Comparison of ENCODE assay signal across 28 mouse cellular contexts in genomic region chr15:95330926-95331325, GRCm38 (mm10).
A peak's percentile ranks its signal among the peaks of the same experiment; 100 is the strongest.
DNase-seq lines count a peak whose midpoint lies in the region; ATAC-seq and TF ChIP-seq lines count a peak whose summit lies in the region.
"Had no signal": no experiment of that assay in that cellular context is flagged by ENCODE, and none has a peak within 500 bp of the region (broad histone marks: within the 10 kb centered on the region; RNA-seq: fewer than 3 reads in every experiment).

No protein-coding gene starts in this region.

- H3K27ac ChIP-seq in midbrain, embryonic 11.5 days (ENCODE audit: low read depth, low read length), result no peak overlapping the region
- H3K27ac ChIP-seq in midbrain, postnatal 0 days (ENCODE audit: low read depth, low read length), result no peak overlapping the region
- H3K27ac ChIP-seq: embryonic facial prominence, embryonic 12.5 days; embryonic facial prominence, embryonic 15.5 days; heart, embryonic 15.5 days; hindbrain, embryonic 14.5 days; hindbrain, postnatal 0 days had no signal

- 79% methylated on average over 2 of the region's 2 CpGs for WGBS in midbrain, embryonic 11.5 days
- 68% methylated on average over 2 of the region's 2 CpGs for WGBS in midbrain, postnatal 0 days

- TF ChIP-seq CTCF in midbrain, postnatal 0 days (IDR thresholded peaks at IDR 0.05), result no peak

- no peaks in the 10 kb centered on the region for H3K9me3 ChIP-seq in midbrain, embryonic 11.5 days (ENCODE audit: control insufficient read depth, low read length)
- no peaks in the 10 kb centered on the region for H3K9me3 ChIP-seq in midbrain, postnatal 0 days (ENCODE audit: low read length)
- H3K9me3 ChIP-seq: embryonic facial prominence, embryonic 12.5 days; embryonic facial prominence, embryonic 15.5 days; heart, embryonic 15.5 days had no signal

- peaks cover 5% of the 10 kb centered on the region for H3K4me1 ChIP-seq in midbrain, embryonic 11.5 days (ENCODE audit: control insufficient read depth, insufficient read depth, low read length)
- peaks cover 11% of the 10 kb centered on the region; the same call in 1 of the 2 replicates for H3K4me1 ChIP-seq in midbrain, postnatal 0 days (ENCODE audit: insufficient read depth, low read length)
- H3K4me1 ChIP-seq: embryonic facial prominence, embryonic 12.5 days; embryonic facial prominence, embryonic 15.5 days; heart, embryonic 12.5 days; heart, embryonic 15.5 days had no signal

- H3K9ac ChIP-seq in midbrain, embryonic 11.5 days (ENCODE audit: low read length), result no peak overlapping the region
- no peak overlapping the region for H3K9ac ChIP-seq in midbrain, postnatal 0 days (replicated peaks; ENCODE audit: low read length, poor library complexity, severe bottlenecking)
- H3K9ac ChIP-seq: embryonic facial prominence, embryonic 12.5 days; embryonic facial prominence, embryonic 15.5 days; heart, embryonic 12.5 days; heart, embryonic 15.5 days; hindbrain, embryonic 14.5 days had no signal

- H3K27me3 ChIP-seq in midbrain, embryonic 11.5 days (ENCODE audit: control insufficient read depth, insufficient read depth, low read length), result no peaks in the 10 kb centered on the region
- H3K27me3 ChIP-seq in midbrain, postnatal 0 days (ENCODE audit: insufficient read depth, low read length), result no peaks in the 10 kb centered on the region
- H3K27me3 ChIP-seq: CH12.LX; embryonic facial prominence, embryonic 12.5 days; embryonic facial prominence, embryonic 15.5 days; heart, embryonic 12.5 days; heart, embryonic 15.5 days; Patski had no signal

- DNase-seq in frontal cortex, postnatal 10 days (ENCODE audit: low spot score in 2 of 2), result no peak
- DNase-seq in layer of hippocampus, adult 9-11 months, result peak; percentile 55
- DNase-seq in layer of hippocampus, adult 11-12 months (ENCODE audit: low spot score), result no peak
- peak; percentile 12 for DNase-seq in midbrain, embryonic 11.5 days (ENCODE audit: low spot score, missing footprints)
- no peak for DNase-seq in midbrain, postnatal 0 days (ENCODE audit: low spot score)
- peak; percentile 61 for DNase-seq in brain, adult 2 months (ENCODE audit: low read depth, low spot score)
- DNase-seq: adrenal gland, postnatal 10 days; adrenal gland, postnatal 36 days; B cell, adult 2 months; cerebellum, adult 11 months; cerebellum, adult 2 months; cerebellum, adult 9-11 months; cerebellum, postnatal 25 days; gastrocnemius, postnatal 25 days; heart, adult 18-20 months; heart, postnatal 10 days; heart, postnatal 4 days had no signal

- no peak overlapping the region for H3K4me2 ChIP-seq in midbrain, embryonic 11.5 days
- no peak overlapping the region for H3K4me2 ChIP-seq in midbrain, postnatal 0 days (ENCODE audit: low read depth, low read length, poor library complexity, severe bottlenecking)
- H3K4me2 ChIP-seq: embryonic facial prominence, embryonic 12.5 days; embryonic facial prominence, embryonic 15.5 days; heart, embryonic 12.5 days; heart, embryonic 15.5 days; hindbrain, embryonic 14.5 days had no signal

- no peak overlapping the region for H3K4me3 ChIP-seq in midbrain, embryonic 11.5 days (ENCODE audit: low read depth, low read length)
- no peak overlapping the region for H3K4me3 ChIP-seq in midbrain, postnatal 0 days (ENCODE audit: low read depth, low read length)
- H3K4me3 ChIP-seq: embryonic facial prominence, embryonic 12.5 days; embryonic facial prominence, embryonic 15.5 days; heart, embryonic 12.5 days; heart, embryonic 15.5 days had no signal

- no peaks in the 10 kb centered on the region for H3K36me3 ChIP-seq in midbrain, embryonic 11.5 days (ENCODE audit: control insufficient read depth, insufficient read depth, low read length)
- no peaks in the 10 kb centered on the region for H3K36me3 ChIP-seq in midbrain, postnatal 0 days (ENCODE audit: insufficient read depth, low read length)
- H3K36me3 ChIP-seq: embryonic facial prominence, embryonic 12.5 days; embryonic facial prominence, embryonic 15.5 days; G1E; heart, embryonic 12.5 days; heart, embryonic 15.5 days had no signal

- ATAC-seq in frontal cortex, adult (ENCODE audit: low TSS enrichment), result peak; percentile 36
- no peak for ATAC-seq in midbrain, embryonic 11.5 days (ENCODE audit: low FRiP score)
- no peak for ATAC-seq in midbrain, postnatal 0 days (ENCODE audit: low FRiP score)
- ATAC-seq: forebrain, embryonic 16.5 days; hindbrain, postnatal 0 days; Patski had no signal

Comparison
In these comparisons a context has a peak if more than half of its experiments do, and no peak if none do; other contexts are left out.
1. DNase-seq: peak in layer of hippocampus, adult 9-11 months (single experiment), midbrain, embryonic 11.5 days (single experiment) and brain, adult 2 months (single experiment); none in frontal cortex, postnatal 10 days (0 of 2), layer of hippocampus, adult 11-12 months (single experiment) and midbrain, postnatal 0 days (single experiment).